In the genomic region with DNA sequence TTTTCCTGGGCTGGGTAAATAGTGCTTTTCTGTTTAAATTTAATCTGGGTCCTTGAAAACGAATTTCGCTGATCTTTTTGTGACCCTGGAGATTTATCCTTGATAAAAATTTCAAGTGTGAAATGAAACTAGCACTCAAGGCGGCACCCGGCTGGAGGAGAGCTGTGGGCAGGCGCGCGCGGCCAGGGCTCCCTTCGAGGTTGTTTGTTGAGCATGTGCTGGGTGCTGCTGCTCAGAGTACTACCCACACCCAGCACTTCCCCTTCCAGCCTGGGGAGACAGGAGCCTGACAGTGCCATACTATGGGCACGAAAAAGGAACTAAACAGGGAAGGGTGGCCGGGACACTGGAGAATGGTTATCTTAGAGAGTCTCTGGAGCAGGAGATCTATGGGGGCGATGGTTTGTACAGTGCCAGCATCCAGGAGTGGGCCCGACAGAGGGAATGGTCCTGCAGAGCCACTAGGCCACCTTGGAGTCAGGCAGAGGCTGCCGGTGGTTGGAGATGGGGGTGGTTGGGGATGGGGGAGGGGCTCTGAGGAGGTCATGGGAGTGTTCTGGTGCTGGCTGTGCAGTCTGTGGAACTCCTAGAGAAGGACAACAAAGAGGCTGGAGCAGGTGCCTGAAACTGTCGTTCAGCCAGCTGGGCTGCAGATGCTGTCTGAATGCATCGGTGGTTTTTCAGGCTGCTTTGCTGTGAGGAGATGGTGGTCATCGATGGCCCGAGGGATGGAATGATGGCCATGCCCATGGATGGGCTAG, we compare ENCODE assay signal across 8 mouse cellular contexts. TPM values are rescaled to one million over a fixed set of nuclear protein-coding genes. Genes with fewer than 3 reads are reported as not detected.
A peak's percentile ranks its signal among the peaks of the same experiment; 100 is the strongest.
DNase-seq lines count a peak whose midpoint lies in the region; ATAC-seq lines count a peak whose summit lies in the region.

No protein-coding gene starts in this region.

- DNase-seq in cerebellum, adult 18-20 months = peak; percentile 53 to 68
- DNase-seq in cerebellum, adult 11 months = no peak
- DNase-seq in B cell, adult 2 months = peak; percentile 28 to 37
- DNase-seq in kidney, adult 11 months = peak; percentile 32
- no peak for DNase-seq in liver, embryonic 13.5 days
- peak; percentile 22 to 67 for DNase-seq in spleen, postnatal 4 days (ENCODE audit: low spot score in 2 of 2)
- DNase-seq in yolk sac, embryonic 10.5 days (ENCODE audit: low spot score) = no peak

- H3K4me2 ChIP-seq in embryonic facial prominence, embryonic 13.5 days = peak overlapping the region; percentile 58
- H3K4me2 ChIP-seq in liver, embryonic 13.5 days = 0 out of 2 replicates have a peak overlapping the region, but pooled peaks have one; percentile 23

- peak overlapping the region; percentile 34 for H3K4me3 ChIP-seq in embryonic facial prominence, embryonic 13.5 days
- no peak overlapping the region for H3K4me3 ChIP-seq in liver, embryonic 13.5 days (replicated peaks)

- no peak overlapping the region for H3K27ac ChIP-seq in embryonic facial prominence, embryonic 13.5 days
- H3K27ac ChIP-seq in liver, embryonic 13.5 days = no peak overlapping the region

- H3K9me3 ChIP-seq in embryonic facial prominence, embryonic 13.5 days = no peaks in the 10 kb centered on the region
- no peaks in the 10 kb centered on the region for H3K9me3 ChIP-seq in liver, embryonic 13.5 days (replicated peaks)

- 20% methylated on average over 18 of the region's 18 CpGs for WGBS in embryonic facial prominence, embryonic 13.5 days
- 17% methylated on average over 18 of the region's 18 CpGs for WGBS in liver, embryonic 13.5 days (ENCODE audit: insufficient replicate concordance)

- H3K36me3 ChIP-seq in embryonic facial prominence, embryonic 13.5 days = no peaks in the 10 kb centered on the region
- no peaks in the 10 kb centered on the region for H3K36me3 ChIP-seq in liver, embryonic 13.5 days

- H3K9ac ChIP-seq in embryonic facial prominence, embryonic 13.5 days = no peak overlapping the region
- no peak overlapping the region for H3K9ac ChIP-seq in liver, embryonic 13.5 days

- no peak for ATAC-seq in embryonic facial prominence, embryonic 13.5 days (ENCODE audit: insufficient number of reproducible peaks, insufficient read depth, low FRiP score, low TSS enrichment, low read depth)
- ATAC-seq in liver, embryonic 13.5 days (ENCODE audit: low read depth) = no peak

- H3K4me1 ChIP-seq in embryonic facial prominence, embryonic 13.5 days = peaks cover 13% of the 10 kb centered on the region
- H3K4me1 ChIP-seq in liver, embryonic 13.5 days (replicated peaks) = no peaks in the 10 kb centered on the region

- H3K27me3 ChIP-seq in embryonic facial prominence, embryonic 13.5 days = peaks cover 56% of the 10 kb centered on the region
- peaks cover 36% of the 10 kb centered on the region for H3K27me3 ChIP-seq in liver, embryonic 13.5 days

RNA-seq across cellular contexts. Expression of gene Adra2c, which starts 35.9 kb away (rescaled TPM):
- 0.17 and 0.19 TPM in 2 replicates for polyA plus RNA-seq in embryonic facial prominence, embryonic 13.5 days (2015; fragmentation: Nextera tagmentation; extraction: Ambion mirVana)
- not detected in 2 replicates for polyA plus RNA-seq in liver, embryonic 13.5 days (2015; fragmentation: Nextera tagmentation; extraction: Ambion mirVana)

Comparison
In these comparisons a context has a peak if more than half of its experiments do, and no peak if none do; other contexts are left out.
1. DNase-seq: peak in cerebellum, adult 18-20 months (2 of 2), B cell, adult 2 months (2 of 2), kidney, adult 11 months (single experiment) and spleen, postnatal 4 days (2 of 2); none in cerebellum, adult 11 months (single experiment), liver, embryonic 13.5 days (single experiment) and yolk sac, embryonic 10.5 days (single experiment).